Mouse (Mus musculus) liver, embryonic 14.5 days (tissue): ENCODE data around the gene Mapre3. TPM values are rescaled to one million over a fixed set of nuclear protein-coding genes. Genes with fewer than 3 reads are reported as not detected.

Experiments used
- ATAC-seq: fragments of 200-750 bp; cut with Nextera tagmentation; 2 replicates; pipeline ENCODE4 v1.8.0; 2017; ENCODE audit warnings: moderate number of reproducible peaks, mild to moderate bottlenecking, moderate library complexity; ENCODE audit not compliant: insufficient read depth
- DNase-seq, 3 experiments: peaks; one replicate each; pipeline ENCODE4 v3.0.0-alpha.2; 2012 to 2013; ENCODE audit warnings: low read depth in 3 of 3, low spot score in 3 of 3
- H3K27ac ChIP-seq: fragments of 300-500 bp; sonication (generic); 2 replicates; pipeline ENCODE4 v1.5.1; 2014; ENCODE audit warnings: moderate library complexity, mild to moderate bottlenecking, control low read depth, inconsistent platforms
- H3K27me3 ChIP-seq: fragments of 300-500 bp; sonication (generic); 2 replicates; pipeline ENCODE4 v1.6.1; 2014; ENCODE audit warnings: mild to moderate bottlenecking, low read length, moderate library complexity; ENCODE audit not compliant: control insufficient read depth, insufficient read depth
- H3K36me3 ChIP-seq: fragments of 300-500 bp; sonication (generic); replicated peaks from 2 replicates; pipeline ENCODE4 v1.6.1; 2014; ENCODE audit warnings: low read depth; ENCODE audit not compliant: control insufficient read depth, insufficient read depth
- H3K4me1 ChIP-seq, 2 experiments: fragments of 200-500 bp in 1 of 2; fragments of 300-500 bp in 1 of 2; sonication (generic) in 1 of 2; replicated peaks; 2 replicates each; pipeline ENCODE4 v1.6.1; 2012 to 2014; ENCODE audit warnings: antibody characterized with exemption in 1 of 2, inconsistent platforms in 1 of 2, low read length in 1 of 2; ENCODE audit not compliant: control insufficient read depth in 2 of 2, insufficient read depth in 2 of 2
- H3K4me2 ChIP-seq: fragments of 300-500 bp; sonication (generic); 2 replicates; pipeline ENCODE4 v1.6.1; 2014; ENCODE audit warnings: low read depth, mild to moderate bottlenecking, control low read depth, moderate library complexity
- H3K4me3 ChIP-seq, 2 experiments: fragments of 200-500 bp in 1 of 2; fragments of 300-500 bp in 1 of 2; sonication (generic) in 1 of 2; 2 replicates each; pipeline ENCODE4 v1.5.1; 2012 to 2014; ENCODE audit warnings: low read depth in 2 of 2, low read length in 2 of 2, mild to moderate bottlenecking in 2 of 2, control low read depth in 1 of 2, inconsistent platforms in 1 of 2, moderate library complexity in 1 of 2; ENCODE audit not compliant: insufficient read depth in 1 of 2
- H3K9ac ChIP-seq: fragments of 300-500 bp; sonication (generic); replicated peaks from 2 replicates; pipeline ENCODE4 v1.6.1; 2014; ENCODE audit warnings: mild to moderate bottlenecking, control low read depth, moderate library complexity
- H3K9me3 ChIP-seq: fragments of 300-500 bp; sonication (generic); 2 replicates; pipeline ENCODE4 v1.6.1; 2016; ENCODE audit warnings: low read length, mixed read lengths; ENCODE audit not compliant: control insufficient read depth
- CTCF ChIP-seq: IDR thresholded peaks from 2 replicates; pipeline ENCODE4 v1.5.1; 2016; ENCODE audit warnings: antibody characterized with exemption, low read depth, control low read depth
- EP300 ChIP-seq: IDR thresholded peaks from 2 replicates; pipeline ENCODE4 v1.6.1; 2016; ENCODE audit warnings: antibody characterized with exemption, low read depth
- WGBS: fragments of 180-500 bp; shearing (Covaris S2); extraction: QIAGEN DNeasy Blood & Tissue Kit; methylation state at CpG from one replicate; pipeline ENCODE4 v1.1.7; 2014; ENCODE audit not compliant: insufficient replicate concordance; 5-methylcytosine and 5-hydroxymethylcytosine counted together
- polyA plus RNA-seq, 2 experiments: library from polyadenylated mRNA; depleted of rRNA in 1 of 2; stranded (reverse) in 1 of 2; unstranded in 1 of 2; fragments of >200 nt; fragmentation: Nextera tagmentation in 1 of 2; extraction: Ambion mirVana in 1 of 2; gene quantifications; 2 replicates each; pipeline versions ENCODE4 v1.2.1 to v1.2.3; 2012 to 2014

Gene Mapre3
- polyA plus RNA-seq, 2 experiments = 1.2 to 2.4 TPM

DNA sequence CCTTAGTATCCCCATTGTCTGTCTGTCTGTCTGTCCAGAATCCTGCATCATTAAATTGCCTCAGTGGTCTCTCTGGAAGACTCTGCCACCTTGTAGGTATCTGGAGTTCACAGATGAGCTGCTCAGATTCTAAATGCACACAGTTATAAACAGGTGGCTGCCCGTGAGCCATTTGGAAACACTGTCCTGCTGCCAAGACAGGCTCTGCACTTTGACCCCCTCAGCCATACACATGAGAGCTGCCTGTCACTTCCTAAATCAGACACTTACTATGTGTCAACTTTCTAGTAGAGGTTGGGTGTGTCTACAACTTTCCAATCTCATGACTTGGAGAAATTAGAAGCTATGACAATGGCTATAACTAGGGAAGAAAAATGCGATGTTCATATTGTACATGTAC, 25.3 kb downstream of the Mapre3 start:
- Histone ChIP-seq H3K4me2 (no peak overlapping the region), H3K4me1 (0 out of 4 replicates have a peak, but pooled peaks cover 0 to 2% of the 10 kb centered on the region in 2 experiments), H3K9me3 (no peaks in the 10 kb centered on the region), H3K27ac (no peak overlapping the region), H3K4me3 (no peak overlapping the region), H3K36me3 (no peaks in the 10 kb centered on the region), H3K27me3 (no peaks in the 10 kb centered on the region), H3K9ac (no peak overlapping the region)
- ATAC-seq (no peak), DNase-seq (no peak)
- TF ChIP-seq CTCF = no peak
- TF ChIP-seq EP300 = no peak
- WGBS = 61% methylated on average over 2 of the region's 2 CpGs

- H3K4me1 ChIP-seq = 0 out of 4 replicates have a peak, but pooled peaks cover 0 to 2% of the 10 kb centered on the region in 2 experiments
- ATAC-seq = no peak
- H3K27me3 ChIP-seq = no peaks in the 10 kb centered on the region
- H3K27ac ChIP-seq = no peak overlapping the region
- H3K36me3 ChIP-seq = no peaks in the 10 kb centered on the region
- H3K9me3 ChIP-seq = no peaks in the 10 kb centered on the region
- no peak overlapping the region for H3K4me2 ChIP-seq
- TF ChIP-seq CTCF (no peak), EP300 (no peak)
- WGBS = 30% methylated on average over 3 of the region's 3 CpGs
- no peak for DNase-seq
- no peak overlapping the region for H3K4me3 ChIP-seq
- H3K9ac ChIP-seq = no peak overlapping the region
Observed at GRCm38 (mm10) chr5:30841896-30842295, 27.5 kb downstream of the Mapre3 start.

DNA sequence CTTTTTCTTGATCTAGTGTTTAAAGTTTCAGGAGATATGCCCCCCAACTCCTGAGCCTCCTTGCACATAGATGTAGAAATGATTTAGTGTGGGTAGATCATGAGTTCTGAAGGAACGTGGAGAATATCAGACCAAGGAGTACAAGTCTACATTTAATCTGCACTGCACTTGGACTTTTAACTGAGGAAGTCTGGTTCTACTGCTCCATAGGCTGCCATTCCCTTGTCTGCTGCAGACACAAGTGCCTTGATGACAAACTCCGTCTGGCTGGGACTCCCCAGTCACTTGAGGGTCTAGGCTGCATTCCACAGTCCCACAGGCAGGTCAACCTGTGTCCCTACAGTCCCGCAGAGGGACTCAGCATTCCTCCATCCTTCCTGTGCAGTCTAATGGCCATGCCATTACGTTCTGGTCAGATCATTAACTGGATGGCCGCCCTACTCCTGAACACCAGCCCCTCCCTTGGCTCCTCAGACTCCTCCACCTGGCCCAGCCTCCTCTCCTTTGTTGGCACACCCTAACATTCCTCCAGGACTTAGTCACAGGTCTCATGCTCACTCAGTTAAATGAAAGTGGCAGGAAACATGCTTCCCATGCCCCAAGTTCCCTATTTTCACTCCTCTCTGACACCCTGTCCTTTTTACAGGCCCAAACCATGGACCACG, 35.6 kb downstream of the Mapre3 start:
- ATAC-seq (no peak), DNase-seq (no peak)
- no peaks in the 10 kb centered on the region for H3K27me3 ChIP-seq
- H3K36me3 ChIP-seq = no peaks in the 10 kb centered on the region
- no peak overlapping the region for H3K4me3 ChIP-seq
- no peaks in the 10 kb centered on the region for H3K9me3 ChIP-seq
- no peak overlapping the region for H3K27ac ChIP-seq
- WGBS = 42% methylated on average over 6 of the region's 6 CpGs
- no peaks in the 10 kb centered on the region for H3K4me1 ChIP-seq
- H3K9ac ChIP-seq = no peak overlapping the region
- TF ChIP-seq EP300 (no peak), CTCF (no peak)
- H3K4me2 ChIP-seq = no peak overlapping the region

- DNase-seq (no peak), ATAC-seq (no peak)
- Histone ChIP-seq H3K27me3 (no peaks in the 10 kb centered on the region), H3K4me3 (no peak overlapping the region), H3K27ac (no peak overlapping the region), H3K9ac (no peak overlapping the region), H3K4me1 (no peaks in the 10 kb centered on the region), H3K36me3 (no peaks in the 10 kb centered on the region), H3K4me2 (no peak overlapping the region), H3K9me3 (no peaks in the 10 kb centered on the region)
- 55% methylated on average over 2 of the region's 2 CpGs for WGBS
- no peak for TF ChIP-seq EP300
- TF ChIP-seq CTCF = no peak
Observed at GRCm38 (mm10) chr5:30850556-30850925, 36.1 kb downstream of the Mapre3 start.

GRCm38 (mm10) chr5:30853522-30853921, 39.1 kb downstream of the Mapre3 start:
- H3K27me3 ChIP-seq = no peaks in the 10 kb centered on the region
- H3K4me2 ChIP-seq = no peak overlapping the region
- H3K27ac ChIP-seq = no peak overlapping the region
- WGBS = 73% methylated on average over 4 of the region's 4 CpGs
- H3K9ac ChIP-seq = no peak overlapping the region
- TF ChIP-seq CTCF = no peak
- TF ChIP-seq EP300 = no peak
- no peaks in the 10 kb centered on the region for H3K36me3 ChIP-seq
- no peak overlapping the region for H3K4me3 ChIP-seq
- H3K4me1 ChIP-seq = no peaks in the 10 kb centered on the region
- no peaks in the 10 kb centered on the region for H3K9me3 ChIP-seq
- ATAC-seq (no peak), DNase-seq (no peak)
